Mouse (Mus musculus): ENCODE results near the gene Ppfia3. TPM values are rescaled to one million over a fixed set of nuclear protein-coding genes. Genes with fewer than 3 reads are reported as not detected.
A peak's percentile ranks its signal among the peaks of the same experiment; 100 is the strongest.

The Ppfia3 gene
- polyA plus RNA-seq, 1 experiment from 2014 or later, result 8.4 TPM

DNA sequence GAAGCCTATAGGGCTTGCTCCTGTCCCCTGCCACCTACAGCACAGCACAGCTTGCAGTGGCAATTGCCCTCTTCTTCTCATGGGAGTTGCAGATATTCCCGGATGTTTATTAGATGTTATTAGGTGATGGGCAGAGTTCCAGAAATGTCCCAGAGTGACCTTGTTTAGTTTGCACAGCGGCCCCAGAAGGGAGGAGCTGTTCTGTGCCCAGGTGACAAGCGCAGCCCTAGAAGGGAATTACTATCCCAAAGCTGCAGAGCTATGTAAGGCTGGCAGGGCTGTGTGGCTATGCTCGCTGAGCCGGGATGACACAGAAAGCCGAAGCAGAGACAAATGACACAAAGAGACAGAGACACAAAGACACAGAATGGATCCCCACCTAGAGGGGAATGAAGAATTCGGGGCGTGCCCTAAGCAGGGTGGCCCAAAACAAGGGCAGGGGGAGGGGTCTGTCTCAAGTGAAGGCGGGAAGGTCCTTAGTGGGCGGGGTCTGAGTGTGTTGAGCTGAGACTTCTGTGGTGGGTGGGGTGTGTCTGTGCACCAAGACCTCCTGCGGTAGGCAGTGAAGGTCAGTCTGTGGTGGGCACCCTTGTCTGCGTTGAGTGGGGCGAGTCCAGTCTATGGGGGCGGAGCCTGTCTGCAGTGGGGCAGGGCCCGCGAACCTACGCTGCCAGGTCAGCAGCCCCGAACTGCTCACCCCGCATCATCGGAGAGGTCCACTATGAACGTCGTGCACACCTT, 34.0 kb downstream of the Ppfia3 start:
- peak overlapping the region; percentile 69 for H3K9ac ChIP-seq (replicated peaks)
- H3K4me1 ChIP-seq (replicated peaks), result peaks cover 32% of the 10 kb centered on the region
- H3K9me3 ChIP-seq, result no peaks in the 10 kb centered on the region
- H3K27me3 ChIP-seq, result peaks cover 12% of the 10 kb centered on the region
- WGBS, result 4% methylated on average over 22 of the region's 22 CpGs
- H3K27ac ChIP-seq, result peak overlapping the region; percentile 87
- no peaks in the 10 kb centered on the region for H3K36me3 ChIP-seq
- H3K4me2 ChIP-seq, result peak overlapping the region; percentile 78
- peak overlapping the region; percentile 67 for H3K4me3 ChIP-seq (replicated peaks)
- ATAC-seq (ENCODE audit: insufficient number of reproducible peaks, insufficient read depth, low FRiP score, low TSS enrichment, low read depth), result peak; percentile 48

DNA sequence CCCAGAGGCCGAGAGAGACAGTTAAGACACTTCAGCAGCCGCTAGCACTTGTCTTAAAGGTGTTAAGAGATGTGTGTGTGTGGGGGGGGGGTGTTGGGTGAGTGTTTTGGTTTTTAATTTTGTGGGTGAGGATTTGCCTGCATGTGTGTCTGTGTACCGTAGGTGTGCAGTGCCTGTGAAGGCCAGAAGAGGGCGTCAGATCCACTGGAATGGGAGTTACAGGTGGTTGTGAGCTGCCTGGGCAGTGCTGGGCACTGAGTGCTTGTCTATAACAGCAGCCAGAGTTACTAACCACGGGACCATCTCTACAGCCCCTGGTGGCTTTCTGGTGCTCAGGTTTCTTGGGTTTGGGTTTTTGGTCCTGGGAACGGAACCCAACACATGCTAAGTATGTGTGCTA, 35.3 kb downstream of the Ppfia3 start:
- Histone ChIP-seq H3K27ac (no peak overlapping the region), H3K4me3 (replicated peaks) (no peak overlapping the region), H3K36me3 (peaks cover 11% of the 10 kb centered on the region), H3K4me1 (replicated peaks) (peaks cover 28% of the 10 kb centered on the region), H3K9me3 (no peaks in the 10 kb centered on the region), H3K4me2 (no peak overlapping the region), H3K9ac (replicated peaks) (no peak overlapping the region), H3K27me3 (0 out of 2 replicates have a peak, but pooled peaks cover under 1% of the 10 kb centered on the region)
- 78% methylated on average over 6 of the region's 6 CpGs for WGBS
- no peak for ATAC-seq (ENCODE audit: insufficient number of reproducible peaks, insufficient read depth, low FRiP score, low TSS enrichment, low read depth)

DNA sequence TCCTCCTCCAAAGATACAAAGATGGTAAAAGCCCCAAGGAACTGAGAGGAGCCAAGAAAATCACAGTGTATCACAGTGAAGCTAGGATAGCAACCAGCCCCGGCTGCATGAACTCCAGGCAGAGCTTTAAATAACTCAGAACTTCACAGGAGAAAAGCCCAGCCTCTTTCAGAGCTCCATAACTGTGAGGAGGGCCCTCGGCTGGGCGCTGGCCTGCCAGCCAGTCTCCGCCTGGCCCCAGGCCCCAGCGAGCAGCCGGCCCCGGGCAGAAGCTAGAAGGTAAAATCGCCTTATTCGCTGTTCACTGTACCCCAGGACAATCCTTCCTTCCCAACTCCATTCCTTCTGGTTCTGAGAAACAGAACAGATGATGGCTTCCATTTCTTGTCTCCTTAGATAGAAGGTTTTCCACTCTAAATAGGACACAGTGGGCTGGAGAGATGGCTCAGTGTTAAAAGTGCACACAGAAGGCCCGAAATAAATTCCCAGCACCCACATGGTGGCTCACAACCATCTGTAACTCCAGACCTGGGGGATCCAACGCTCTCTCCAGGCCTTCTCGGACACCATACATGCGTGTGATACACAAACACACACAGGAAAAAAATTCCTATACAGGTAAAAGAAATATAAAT, 37.9 kb downstream of the Ppfia3 start:
- no peak overlapping the region for H3K9ac ChIP-seq (replicated peaks)
- H3K36me3 ChIP-seq, result peaks cover 26% of the 10 kb centered on the region
- no peak overlapping the region for H3K27ac ChIP-seq
- ATAC-seq (ENCODE audit: insufficient number of reproducible peaks, insufficient read depth, low FRiP score, low TSS enrichment, low read depth), result no peak
- no peak overlapping the region for H3K4me2 ChIP-seq
- H3K4me3 ChIP-seq (replicated peaks), result no peak overlapping the region
- H3K27me3 ChIP-seq, result no peaks in the 10 kb centered on the region
- 0 out of 2 replicates have a peak, but pooled peaks cover 7% of the 10 kb centered on the region for H3K9me3 ChIP-seq
- 76% methylated on average over 13 of the region's 13 CpGs for WGBS
- H3K4me1 ChIP-seq (replicated peaks), result peaks cover 14% of the 10 kb centered on the region

DNA sequence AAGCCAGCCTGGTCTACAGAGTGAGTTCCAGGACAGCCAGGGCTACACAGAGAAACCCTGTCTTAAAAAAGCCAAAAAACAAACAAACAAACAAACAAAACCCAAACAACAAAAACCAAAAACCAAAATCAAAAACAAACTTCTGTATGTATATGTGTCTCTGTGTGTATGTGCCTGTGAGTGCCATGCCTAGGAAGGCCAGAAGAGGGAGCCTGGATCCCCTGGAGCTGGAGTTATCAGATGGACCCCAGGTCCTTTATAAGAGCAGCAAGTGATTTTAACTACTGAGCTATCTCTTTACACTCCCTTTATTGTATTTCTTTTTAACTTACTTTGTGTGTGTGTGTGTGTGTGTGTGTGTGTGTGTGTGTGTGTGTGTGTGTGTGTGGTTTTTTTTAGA, 41.0 kb downstream of the Ppfia3 start:
- Histone ChIP-seq H3K36me3 (peaks cover 38% of the 10 kb centered on the region), H3K9me3 (0 out of 2 replicates have a peak, but pooled peaks cover 7% of the 10 kb centered on the region), H3K4me3 (replicated peaks) (no peak overlapping the region), H3K9ac (replicated peaks) (no peak overlapping the region), H3K4me2 (no peak overlapping the region), H3K4me1 (replicated peaks) (no peaks in the 10 kb centered on the region), H3K27me3 (no peaks in the 10 kb centered on the region), H3K27ac (no peak overlapping the region)
- no peak for ATAC-seq (ENCODE audit: insufficient number of reproducible peaks, insufficient read depth, low FRiP score, low TSS enrichment, low read depth)

- H3K36me3 ChIP-seq, result peaks cover 44% of the 10 kb centered on the region
- ATAC-seq (ENCODE audit: insufficient number of reproducible peaks, insufficient read depth, low FRiP score, low TSS enrichment, low read depth), result no peak
These were observed 43.8 kb downstream of the Ppfia3 start for GRCm38 (mm10) chr7:45323069-45323468.

DNA sequence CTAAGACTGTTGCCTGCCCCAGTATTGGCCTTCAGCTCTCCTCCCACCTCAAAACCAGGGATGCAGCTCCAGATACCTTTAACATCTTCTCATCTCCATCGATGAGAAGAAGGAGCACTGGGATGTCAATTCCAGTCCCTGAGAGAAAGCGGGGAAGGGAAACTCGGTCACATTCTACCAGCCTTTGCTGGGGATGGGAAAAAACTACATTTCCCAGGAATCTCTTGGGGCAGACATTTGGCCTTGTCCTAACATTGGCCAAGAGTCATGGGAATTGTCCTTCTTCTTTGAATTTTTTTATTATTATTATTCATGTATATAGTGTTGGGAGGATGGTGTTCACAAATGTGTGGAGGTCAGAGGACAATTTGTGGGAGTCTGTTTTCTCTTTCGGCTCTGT, 44.6 kb downstream of the Ppfia3 start:
- Histone ChIP-seq H3K9ac (replicated peaks) (no peak overlapping the region), H3K4me3 (replicated peaks) (no peak overlapping the region), H3K27me3 (no peaks in the 10 kb centered on the region), H3K9me3 (0 out of 2 replicates have a peak, but pooled peaks cover 7% of the 10 kb centered on the region), H3K4me2 (no peak overlapping the region), H3K4me1 (replicated peaks) (no peaks in the 10 kb centered on the region), H3K36me3 (peaks cover 48% of the 10 kb centered on the region), H3K27ac (no peak overlapping the region)
- no peak for ATAC-seq (ENCODE audit: insufficient number of reproducible peaks, insufficient read depth, low FRiP score, low TSS enrichment, low read depth)
- 83% methylated on average over 4 of the region's 4 CpGs for WGBS

More at GRCm38 (mm10) chr7:45323069-45323468, 43.8 kb downstream of the Ppfia3 start:
- H3K9me3 ChIP-seq, result 0 out of 2 replicates have a peak, but pooled peaks cover 7% of the 10 kb centered on the region
- WGBS, result 59% methylated on average over 5 of the region's 5 CpGs
- H3K27me3 ChIP-seq, result no peaks in the 10 kb centered on the region
- H3K9ac ChIP-seq (replicated peaks), result no peak overlapping the region
- no peak overlapping the region for H3K4me2 ChIP-seq
- H3K27ac ChIP-seq, result no peak overlapping the region
- no peak overlapping the region for H3K4me3 ChIP-seq (replicated peaks)
- H3K4me1 ChIP-seq (replicated peaks), result no peaks in the 10 kb centered on the region

DNA sequence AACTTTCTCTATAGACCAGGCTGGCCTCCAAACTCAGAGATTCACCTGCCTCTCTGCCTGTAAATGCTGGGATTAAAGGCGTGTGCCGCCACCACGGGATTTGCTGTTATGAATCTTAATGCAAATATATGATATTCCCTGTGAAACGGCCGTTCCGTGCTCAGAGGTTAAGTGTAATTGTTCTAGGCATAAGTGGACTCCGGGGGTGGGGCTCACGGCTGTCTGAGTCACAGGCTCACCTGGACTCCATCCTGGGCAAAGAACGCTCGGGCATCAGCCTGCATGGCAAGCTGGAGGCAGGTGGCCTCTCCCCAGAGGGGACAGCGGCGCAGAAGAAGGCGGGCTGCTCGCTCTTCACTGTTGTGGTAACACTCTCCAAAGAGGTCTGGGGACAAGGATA, 50.3 kb downstream of the Ppfia3 start:
- H3K9ac ChIP-seq (replicated peaks), result no peak overlapping the region
- H3K9me3 ChIP-seq, result no peaks in the 10 kb centered on the region
- H3K27ac ChIP-seq, result no peak overlapping the region
- peaks cover 23% of the 10 kb centered on the region for H3K4me1 ChIP-seq (replicated peaks)
- no peak overlapping the region for H3K4me3 ChIP-seq (replicated peaks)
- peaks cover 30% of the 10 kb centered on the region for H3K36me3 ChIP-seq
- ATAC-seq (ENCODE audit: insufficient number of reproducible peaks, insufficient read depth, low FRiP score, low TSS enrichment, low read depth), result no peak
- WGBS, result 93% methylated on average over 14 of the region's 14 CpGs
- H3K27me3 ChIP-seq, result no peaks in the 10 kb centered on the region
- no peak overlapping the region for H3K4me2 ChIP-seq

DNA sequence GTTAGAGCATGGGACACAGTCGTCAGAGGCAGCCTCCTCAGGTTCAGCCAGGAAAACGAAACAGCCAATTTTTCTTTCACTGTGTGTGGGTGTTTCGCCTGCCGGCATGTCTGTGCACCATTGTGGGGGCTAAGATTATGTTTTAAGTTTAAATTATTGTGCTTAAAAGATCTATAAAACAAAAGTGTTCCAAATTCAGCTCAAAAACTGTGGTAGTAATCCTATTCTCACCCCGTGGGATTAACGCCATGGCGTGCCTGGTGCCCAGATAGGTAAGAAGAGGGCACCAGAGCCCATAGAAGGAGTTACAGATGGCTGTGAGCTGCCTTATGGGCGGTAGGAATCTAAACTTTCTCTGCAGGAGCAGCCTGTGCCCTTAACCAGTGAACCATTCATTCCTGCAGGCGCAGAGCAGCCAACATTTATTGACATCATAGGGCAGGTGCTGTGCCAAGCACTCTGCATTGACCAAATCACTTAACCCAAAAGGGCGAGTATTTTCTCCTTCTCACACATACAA, 51.6 kb downstream of the Ppfia3 start:
- no peak overlapping the region; the same call in 1 of the 2 replicates for H3K27ac ChIP-seq
- no peak for ATAC-seq (ENCODE audit: insufficient number of reproducible peaks, insufficient read depth, low FRiP score, low TSS enrichment, low read depth)

GRCm38 (mm10) chr7:45313495-45313894, 53.3 kb downstream of the Ppfia3 start:
- H3K27ac ChIP-seq, result peak overlapping the region; percentile 76
- WGBS, result 23% methylated on average over 9 of the region's 9 CpGs
- H3K9ac ChIP-seq (replicated peaks), result peak overlapping the region; percentile 14
- H3K36me3 ChIP-seq, result peaks cover 32% of the 10 kb centered on the region
- H3K27me3 ChIP-seq, result no peaks in the 10 kb centered on the region; the same call in 1 of the 2 replicates
- H3K4me3 ChIP-seq (replicated peaks), result no peak overlapping the region
- ATAC-seq (ENCODE audit: insufficient number of reproducible peaks, insufficient read depth, low FRiP score, low TSS enrichment, low read depth), result no peak
- no peaks in the 10 kb centered on the region for H3K9me3 ChIP-seq
- H3K4me1 ChIP-seq (replicated peaks), result peaks cover 30% of the 10 kb centered on the region
- peak overlapping the region; percentile 13 for H3K4me2 ChIP-seq

More for the DNA sequence above, 51.6 kb downstream of the Ppfia3 start:
- peaks cover 27% of the 10 kb centered on the region for H3K36me3 ChIP-seq
- H3K27me3 ChIP-seq, result no peaks in the 10 kb centered on the region; the same call in 1 of the 2 replicates
- H3K4me3 ChIP-seq (replicated peaks), result no peak overlapping the region
- peaks cover 23% of the 10 kb centered on the region for H3K4me1 ChIP-seq (replicated peaks)
- no peaks in the 10 kb centered on the region for H3K9me3 ChIP-seq
- 81% methylated on average over 10 of the region's 10 CpGs for WGBS
- no peak overlapping the region for H3K4me2 ChIP-seq
- no peak overlapping the region for H3K9ac ChIP-seq (replicated peaks)

DNA sequence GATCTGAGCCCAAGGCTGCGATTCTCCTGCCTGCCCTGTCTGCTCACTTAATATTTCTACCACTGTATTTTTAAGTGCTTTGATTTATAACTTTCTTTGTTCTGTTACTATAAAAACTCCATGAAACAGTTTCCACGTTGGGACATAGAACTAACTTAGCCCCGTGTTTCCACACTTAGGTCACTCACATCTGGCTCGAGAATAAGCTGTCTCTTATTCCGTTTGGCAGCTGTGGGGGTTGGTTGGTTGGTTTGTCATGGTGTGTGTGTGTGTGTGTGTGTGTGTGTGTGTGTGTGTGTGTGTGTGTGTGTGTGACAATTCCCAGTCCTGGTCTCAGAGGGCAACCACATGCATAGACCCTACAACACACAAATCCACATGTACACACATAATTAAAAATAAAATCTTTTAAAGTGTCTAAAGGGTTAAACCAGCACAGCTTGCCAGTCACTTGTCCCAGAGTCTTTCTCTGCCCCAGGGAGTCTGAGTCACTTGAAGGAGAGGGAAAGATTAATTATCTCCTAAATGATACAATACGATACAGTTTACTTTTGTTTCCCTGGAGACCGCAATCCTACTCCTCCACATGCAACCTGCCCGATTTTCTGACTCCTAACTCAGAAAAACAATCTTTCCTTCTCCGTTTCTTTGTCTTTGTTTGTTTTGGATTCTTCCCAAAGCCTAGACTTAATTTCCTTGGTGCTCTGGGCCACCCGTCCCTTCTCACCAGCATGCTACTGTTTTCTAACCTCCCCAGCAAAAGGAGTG, 53.9 kb downstream of the Ppfia3 start:
- no peak overlapping the region for H3K4me3 ChIP-seq (replicated peaks)
- H3K9ac ChIP-seq (replicated peaks), result peak overlapping the region; percentile 14
- peaks cover 30% of the 10 kb centered on the region for H3K4me1 ChIP-seq (replicated peaks)
- peaks cover 32% of the 10 kb centered on the region for H3K36me3 ChIP-seq
- peak overlapping the region; percentile 13 for H3K4me2 ChIP-seq
- H3K27me3 ChIP-seq, result no peaks in the 10 kb centered on the region; the same call in 1 of the 2 replicates
- peak overlapping the region; percentile 76 for H3K27ac ChIP-seq
- H3K9me3 ChIP-seq, result no peaks in the 10 kb centered on the region
- 18% methylated on average over 10 of the region's 10 CpGs for WGBS
- no peak for ATAC-seq (ENCODE audit: insufficient number of reproducible peaks, insufficient read depth, low FRiP score, low TSS enrichment, low read depth)

- H3K36me3 ChIP-seq, result peaks cover 30% of the 10 kb centered on the region
These were observed 54.8 kb downstream of the Ppfia3 start for GRCm38 (mm10) chr7:45312023-45312422.

More at GRCm38 (mm10) chr7:45312023-45312422, 54.8 kb downstream of the Ppfia3 start:
- H3K4me3 ChIP-seq (replicated peaks), result no peak overlapping the region
- H3K4me1 ChIP-seq (replicated peaks), result peaks cover 30% of the 10 kb centered on the region
- no peaks in the 10 kb centered on the region; the same call in 1 of the 2 replicates for H3K27me3 ChIP-seq
- H3K9ac ChIP-seq (replicated peaks), result no peak overlapping the region
- WGBS, result 48% methylated on average over 8 of the region's 8 CpGs
- no peaks in the 10 kb centered on the region for H3K9me3 ChIP-seq
- H3K4me2 ChIP-seq, result no peak overlapping the region
- no peak overlapping the region for H3K27ac ChIP-seq
- no peak for ATAC-seq (ENCODE audit: insufficient number of reproducible peaks, insufficient read depth, low FRiP score, low TSS enrichment, low read depth)
